Mouse (Mus musculus): ENCODE measurements around the gene Aste1. TPM values are rescaled to one million over a fixed set of nuclear protein-coding genes. Genes with fewer than 3 reads are reported as not detected.

The Aste1 gene
- polyA plus RNA-seq, 1 experiment from 2014 or later = 13.4 TPM

DNA sequence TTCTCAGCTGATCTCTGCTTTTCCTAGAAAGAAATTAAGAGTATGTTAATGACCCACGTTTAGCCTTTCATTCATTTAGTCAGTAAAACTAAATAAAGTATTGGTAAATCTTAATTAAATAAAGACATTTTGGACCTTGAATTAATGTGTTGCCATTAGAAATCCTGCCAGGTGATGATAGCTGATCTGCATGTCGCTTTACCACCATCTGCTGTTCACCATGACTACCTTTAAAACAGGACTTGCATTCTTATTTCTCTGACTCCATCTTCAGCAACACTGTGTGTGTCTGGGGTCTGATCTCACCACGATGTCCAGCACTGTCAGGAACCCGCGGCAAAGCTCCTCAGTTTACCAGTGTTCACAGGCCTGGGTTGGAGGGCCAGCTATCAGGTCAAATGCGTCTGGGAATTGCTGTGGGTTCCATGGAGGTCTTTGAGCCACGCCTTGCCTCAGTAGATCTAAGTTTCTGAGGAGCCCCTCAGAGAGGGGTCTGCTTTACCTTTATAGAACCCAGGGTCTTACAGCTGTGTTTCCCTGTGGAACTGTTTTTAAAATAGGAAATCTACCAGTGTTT, 18.1 kb upstream of the Aste1 start:
- H3K4me2 ChIP-seq (ENCODE audit: low read depth, low read length) = no peak overlapping the region
- H3K4me1 ChIP-seq (ENCODE audit: control insufficient read depth, insufficient read depth, low read length) = no peaks in the 10 kb centered on the region
- H3K27ac ChIP-seq (ENCODE audit: low read depth, low read length) = no peak overlapping the region
- 76% methylated on average over 7 of the region's 7 CpGs for WGBS
- H3K4me3 ChIP-seq (ENCODE audit: low read depth, low read length) = no peak overlapping the region
- ATAC-seq (ENCODE audit: low read depth) = no peak
- H3K9me3 ChIP-seq (ENCODE audit: control insufficient read depth, low read length) = no peaks in the 10 kb centered on the region
- no peak overlapping the region for H3K9ac ChIP-seq (replicated peaks; ENCODE audit: low read depth, low read length)
- no peaks in the 10 kb centered on the region for H3K36me3 ChIP-seq (ENCODE audit: control insufficient read depth, insufficient read depth, low read length)
- no peaks in the 10 kb centered on the region for H3K27me3 ChIP-seq (ENCODE audit: control insufficient read depth, insufficient read depth, low read length)

DNA sequence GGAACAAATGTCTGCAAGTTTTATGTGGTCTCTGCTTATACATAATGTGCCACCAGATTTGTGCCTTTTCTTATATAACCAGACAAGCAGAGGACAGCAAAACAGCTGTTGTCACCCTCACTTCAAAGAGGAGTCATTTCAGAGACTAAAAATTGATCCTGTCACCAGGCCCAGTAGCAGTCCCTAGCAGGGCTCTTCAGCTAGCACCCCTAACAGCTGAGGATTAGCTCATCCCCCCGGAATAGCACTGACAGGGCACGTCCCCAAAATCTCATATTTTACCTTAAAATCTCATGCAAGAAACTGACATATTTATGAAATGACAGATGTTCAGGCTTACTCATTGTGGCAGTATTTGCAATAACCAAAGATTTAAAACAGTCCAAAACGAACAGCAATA, 17.6 kb upstream of the Aste1 start:
- WGBS = 74% methylated on average over 3 of the region's 3 CpGs

DNA sequence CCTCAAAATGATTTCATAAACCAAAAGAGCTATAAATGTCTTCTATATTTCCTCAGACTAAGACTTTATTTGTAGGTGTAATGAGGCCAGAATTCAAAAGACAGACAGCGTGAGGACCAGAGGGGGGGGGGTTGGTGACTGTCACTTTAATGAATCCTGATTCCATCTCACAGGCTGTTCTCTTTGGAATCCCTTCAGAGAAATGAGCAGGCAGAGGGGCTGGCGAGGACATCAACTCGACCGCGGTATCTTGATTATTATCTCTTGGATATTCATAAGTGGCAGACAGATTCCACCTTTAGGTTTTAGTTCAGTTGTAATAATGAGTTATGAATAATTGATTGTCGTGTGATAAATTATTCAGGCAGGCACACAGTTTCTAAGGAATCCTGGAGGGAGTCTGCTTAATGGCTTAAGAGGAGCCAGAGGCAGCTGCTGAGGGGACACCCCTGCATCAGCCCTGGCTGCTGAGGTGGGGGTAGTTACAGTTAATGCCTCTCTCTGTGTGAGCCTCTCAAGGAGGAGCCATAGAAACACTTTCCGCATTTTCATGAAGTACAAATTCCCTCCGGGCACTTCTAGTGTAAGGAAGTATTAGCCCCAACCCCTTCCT, 15.6 kb upstream of the Aste1 start:
- no peak overlapping the region for H3K4me2 ChIP-seq (ENCODE audit: low read depth, low read length)
- H3K4me1 ChIP-seq (ENCODE audit: control insufficient read depth, insufficient read depth, low read length) = no peaks in the 10 kb centered on the region
- H3K9ac ChIP-seq (replicated peaks; ENCODE audit: low read depth, low read length) = no peak overlapping the region
- no peaks in the 10 kb centered on the region for H3K9me3 ChIP-seq (ENCODE audit: control insufficient read depth, low read length)
- no peaks in the 10 kb centered on the region for H3K27me3 ChIP-seq (ENCODE audit: control insufficient read depth, insufficient read depth, low read length)
- ATAC-seq (ENCODE audit: low read depth) = peak; percentile 86; the same call in 1 of the 2 replicates
- no peak overlapping the region for H3K27ac ChIP-seq (ENCODE audit: low read depth, low read length)
- H3K4me3 ChIP-seq (ENCODE audit: low read depth, low read length) = no peak overlapping the region
- no peaks in the 10 kb centered on the region for H3K36me3 ChIP-seq (ENCODE audit: control insufficient read depth, insufficient read depth, low read length)
- WGBS = 45% methylated on average over 8 of the region's 8 CpGs

More for the DNA sequence above, 17.6 kb upstream of the Aste1 start:
- H3K36me3 ChIP-seq (ENCODE audit: control insufficient read depth, insufficient read depth, low read length) = no peaks in the 10 kb centered on the region
- H3K4me2 ChIP-seq (ENCODE audit: low read depth, low read length) = no peak overlapping the region
- H3K4me3 ChIP-seq (ENCODE audit: low read depth, low read length) = no peak overlapping the region
- H3K9ac ChIP-seq (replicated peaks; ENCODE audit: low read depth, low read length) = no peak overlapping the region
- ATAC-seq (ENCODE audit: low read depth) = no peak
- H3K4me1 ChIP-seq (ENCODE audit: control insufficient read depth, insufficient read depth, low read length) = no peaks in the 10 kb centered on the region
- H3K27ac ChIP-seq (ENCODE audit: low read depth, low read length) = no peak overlapping the region
- no peaks in the 10 kb centered on the region for H3K9me3 ChIP-seq (ENCODE audit: control insufficient read depth, low read length)
- H3K27me3 ChIP-seq (ENCODE audit: control insufficient read depth, insufficient read depth, low read length) = no peaks in the 10 kb centered on the region

DNA sequence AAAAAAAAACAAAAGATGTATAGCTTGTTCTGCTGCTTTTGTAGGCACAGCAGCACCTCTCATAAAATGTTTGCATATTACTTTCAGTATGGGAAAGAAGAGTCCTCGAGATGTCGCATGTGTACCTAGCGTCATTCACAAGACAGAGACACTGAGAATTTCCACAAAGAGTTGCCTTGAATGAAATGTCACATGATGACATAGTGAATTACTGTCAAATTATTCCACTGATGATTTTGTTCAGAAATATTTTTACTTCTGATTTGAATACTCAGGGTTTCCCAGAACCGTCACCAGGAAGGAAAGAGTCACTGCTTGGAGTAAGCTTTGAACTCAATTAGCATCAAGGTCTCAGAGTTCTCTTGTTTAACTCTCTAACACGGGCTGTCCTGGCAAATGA, 7.8 kb upstream of the Aste1 start:
- Histone ChIP-seq H3K27me3 (ENCODE audit: control insufficient read depth, insufficient read depth, low read length) (no peaks in the 10 kb centered on the region), H3K9me3 (ENCODE audit: control insufficient read depth, low read length) (no peaks in the 10 kb centered on the region), H3K36me3 (ENCODE audit: control insufficient read depth, insufficient read depth, low read length) (no peaks in the 10 kb centered on the region), H3K4me3 (ENCODE audit: low read depth, low read length) (no peak overlapping the region), H3K4me1 (ENCODE audit: control insufficient read depth, insufficient read depth, low read length) (no peaks in the 10 kb centered on the region), H3K27ac (ENCODE audit: low read depth, low read length) (no peak overlapping the region), H3K9ac (replicated peaks; ENCODE audit: low read depth, low read length) (no peak overlapping the region), H3K4me2 (ENCODE audit: low read depth, low read length) (no peak overlapping the region)
- 85% methylated on average over 5 of the region's 5 CpGs for WGBS
- no peak for ATAC-seq (ENCODE audit: low read depth)

DNA sequence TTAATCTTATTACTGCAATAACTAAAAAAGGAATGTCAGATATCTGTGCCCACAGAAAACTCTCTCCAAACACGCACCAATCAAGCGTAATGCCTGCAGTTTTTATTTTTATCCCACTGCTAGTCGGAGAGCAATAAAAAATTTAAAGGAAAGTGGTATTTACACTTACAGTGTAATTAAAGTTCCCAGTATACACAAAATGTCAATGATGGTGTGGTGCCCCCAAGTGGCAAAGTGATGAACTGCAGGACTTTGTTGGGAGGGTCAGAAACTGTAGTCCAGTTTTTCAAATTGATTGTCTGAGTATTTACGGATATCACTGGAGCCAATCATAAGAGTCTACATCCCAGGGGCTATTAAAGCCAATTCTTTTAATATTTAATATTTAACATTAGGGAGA, 5.9 kb upstream of the Aste1 start:
- no peak overlapping the region for H3K4me3 ChIP-seq (ENCODE audit: low read depth, low read length)
- 11% methylated on average over 4 of the region's 4 CpGs for WGBS
- H3K9me3 ChIP-seq (ENCODE audit: control insufficient read depth, low read length) = no peaks in the 10 kb centered on the region
- H3K4me1 ChIP-seq (ENCODE audit: control insufficient read depth, insufficient read depth, low read length) = no peaks in the 10 kb centered on the region
- H3K27ac ChIP-seq (ENCODE audit: low read depth, low read length) = no peak overlapping the region
- no peak for ATAC-seq (ENCODE audit: low read depth)
- no peaks in the 10 kb centered on the region for H3K36me3 ChIP-seq (ENCODE audit: control insufficient read depth, insufficient read depth, low read length)
- no peak overlapping the region for H3K9ac ChIP-seq (replicated peaks; ENCODE audit: low read depth, low read length)
- no peaks in the 10 kb centered on the region for H3K27me3 ChIP-seq (ENCODE audit: control insufficient read depth, insufficient read depth, low read length)
- no peak overlapping the region for H3K4me2 ChIP-seq (ENCODE audit: low read depth, low read length)

DNA sequence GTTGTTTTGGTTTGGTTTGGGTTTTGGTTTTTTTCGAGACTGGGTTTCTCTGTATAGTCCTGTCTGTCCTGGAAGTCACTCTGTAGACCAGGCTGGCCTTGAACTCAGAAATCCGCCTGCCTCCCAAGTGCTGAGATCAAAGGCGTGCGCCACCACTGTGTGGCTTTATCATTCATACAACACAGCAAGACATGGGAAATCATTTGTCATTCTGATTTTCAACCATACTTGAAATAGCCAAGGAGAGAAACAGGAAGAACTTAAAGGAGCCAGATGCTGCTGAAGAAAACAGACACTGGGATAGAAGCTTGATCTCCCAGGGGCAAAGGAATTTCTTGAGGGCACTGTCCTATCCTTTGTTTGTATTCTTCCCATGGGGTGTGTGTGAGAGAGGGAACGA, 4.6 kb upstream of the Aste1 start:
- H3K27me3 ChIP-seq (ENCODE audit: control insufficient read depth, insufficient read depth, low read length) = no peaks in the 10 kb centered on the region
- no peaks in the 10 kb centered on the region for H3K36me3 ChIP-seq (ENCODE audit: control insufficient read depth, insufficient read depth, low read length)
- H3K27ac ChIP-seq (ENCODE audit: low read depth, low read length) = no peak overlapping the region
- no peaks in the 10 kb centered on the region for H3K9me3 ChIP-seq (ENCODE audit: control insufficient read depth, low read length)
- H3K4me1 ChIP-seq (ENCODE audit: control insufficient read depth, insufficient read depth, low read length) = 0 out of 2 replicates have a peak, but pooled peaks cover 4% of the 10 kb centered on the region
- ATAC-seq (ENCODE audit: low read depth) = no peak
- 73% methylated on average over 4 of the region's 5 CpGs for WGBS
- no peak overlapping the region for H3K9ac ChIP-seq (replicated peaks; ENCODE audit: low read depth, low read length)
- H3K4me2 ChIP-seq (ENCODE audit: low read depth, low read length) = no peak overlapping the region
- no peak overlapping the region for H3K4me3 ChIP-seq (ENCODE audit: low read depth, low read length)

DNA sequence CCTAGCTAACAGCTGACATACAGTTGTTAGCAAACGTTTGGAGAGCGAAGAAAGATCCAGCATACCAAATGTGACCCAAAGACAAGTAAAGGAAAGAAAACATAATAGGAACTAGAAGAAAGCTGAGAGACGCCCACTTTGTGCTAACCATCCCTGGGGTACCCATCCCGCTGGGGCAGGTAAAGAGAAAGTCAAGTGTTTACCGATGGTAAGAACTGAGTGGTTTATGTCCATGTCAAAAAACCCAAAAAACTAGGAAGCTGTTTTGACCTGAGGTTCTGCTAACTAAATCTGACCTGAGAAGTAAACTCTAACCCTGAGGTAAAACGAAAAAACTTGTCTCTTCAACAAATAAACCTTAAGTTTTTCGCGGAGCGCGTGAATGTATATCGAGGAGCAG, 472 bp upstream of the Aste1 start:
- no peak overlapping the region for H3K9ac ChIP-seq (replicated peaks; ENCODE audit: low read depth, low read length)
- peak overlapping the region; percentile 79 for H3K4me3 ChIP-seq (ENCODE audit: low read depth, low read length)
- H3K4me2 ChIP-seq (ENCODE audit: low read depth, low read length) = peak overlapping the region; percentile 78
- H3K9me3 ChIP-seq (ENCODE audit: control insufficient read depth, low read length) = no peaks in the 10 kb centered on the region
- peaks cover 24% of the 10 kb centered on the region for H3K4me1 ChIP-seq (ENCODE audit: control insufficient read depth, insufficient read depth, low read length)
- no peak overlapping the region for H3K27ac ChIP-seq (ENCODE audit: low read depth, low read length)
- H3K27me3 ChIP-seq (ENCODE audit: control insufficient read depth, insufficient read depth, low read length) = no peaks in the 10 kb centered on the region
- no peaks in the 10 kb centered on the region for H3K36me3 ChIP-seq (ENCODE audit: control insufficient read depth, insufficient read depth, low read length)
- ATAC-seq (ENCODE audit: low read depth) = no peak
- 13% methylated on average over 11 of the region's 11 CpGs for WGBS

DNA sequence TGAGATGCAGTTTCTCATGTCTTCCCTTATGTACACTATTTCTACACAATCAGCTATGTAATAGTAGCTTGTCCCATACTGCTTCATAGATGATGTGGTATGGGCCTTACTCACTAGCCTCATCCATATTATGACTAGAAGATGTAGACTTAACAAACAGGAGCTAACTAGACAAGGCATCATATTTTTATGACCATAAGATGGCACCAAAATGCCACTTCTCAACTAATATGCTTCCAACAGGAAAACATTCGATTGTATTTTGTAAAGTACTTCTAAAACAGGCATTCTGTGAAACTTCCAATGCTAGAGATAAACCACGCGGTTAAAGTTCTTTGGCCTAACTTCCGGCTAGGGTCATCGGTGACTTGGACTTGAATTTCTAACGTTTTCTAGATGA, 13.4 kb downstream of the Aste1 start:
- no peak overlapping the region for H3K9ac ChIP-seq (replicated peaks; ENCODE audit: low read depth, low read length)
- 96% methylated on average over 6 of the region's 6 CpGs for WGBS
- no peaks in the 10 kb centered on the region for H3K9me3 ChIP-seq (ENCODE audit: control insufficient read depth, low read length)
- no peaks in the 10 kb centered on the region for H3K4me1 ChIP-seq (ENCODE audit: control insufficient read depth, insufficient read depth, low read length)
- no peaks in the 10 kb centered on the region for H3K27me3 ChIP-seq (ENCODE audit: control insufficient read depth, insufficient read depth, low read length)
- H3K27ac ChIP-seq (ENCODE audit: low read depth, low read length) = no peak overlapping the region
- ATAC-seq (ENCODE audit: low read depth) = no peak
- H3K36me3 ChIP-seq (ENCODE audit: control insufficient read depth, insufficient read depth, low read length) = 0 out of 2 replicates have a peak, but pooled peaks cover 6% of the 10 kb centered on the region
- H3K4me3 ChIP-seq (ENCODE audit: low read depth, low read length) = no peak overlapping the region
- no peak overlapping the region for H3K4me2 ChIP-seq (ENCODE audit: low read depth, low read length)

DNA sequence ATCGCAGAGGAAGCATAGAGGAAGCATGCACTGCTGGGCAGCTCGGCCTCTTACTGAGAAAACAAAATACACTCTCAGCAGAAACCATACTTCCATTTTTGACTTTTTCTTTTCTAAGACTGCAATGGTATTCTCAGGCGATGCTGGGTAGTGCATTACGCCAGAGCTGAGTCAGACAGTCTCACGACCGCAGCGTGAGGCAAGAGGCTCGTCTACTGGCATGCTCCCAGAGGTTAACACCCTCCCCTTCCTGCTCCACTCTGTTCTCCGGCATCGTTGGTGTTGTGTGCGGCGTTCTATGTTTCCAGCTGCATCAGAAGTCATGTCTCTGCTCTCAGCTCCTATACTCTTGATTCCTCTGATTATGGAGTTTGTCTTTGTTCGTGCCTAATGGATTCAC, 63.8 kb downstream of the Aste1 start:
- H3K9ac ChIP-seq (replicated peaks; ENCODE audit: low read depth, low read length) = no peak overlapping the region
- no peaks in the 10 kb centered on the region for H3K27me3 ChIP-seq (ENCODE audit: control insufficient read depth, insufficient read depth, low read length)
- no peak overlapping the region for H3K4me2 ChIP-seq (ENCODE audit: low read depth, low read length)
- H3K9me3 ChIP-seq (ENCODE audit: control insufficient read depth, low read length) = no peaks in the 10 kb centered on the region
- no peak overlapping the region for H3K27ac ChIP-seq (ENCODE audit: low read depth, low read length)
- ATAC-seq (ENCODE audit: low read depth) = no peak
- peaks cover 25% of the 10 kb centered on the region; the same call in 1 of the 2 replicates for H3K36me3 ChIP-seq (ENCODE audit: control insufficient read depth, insufficient read depth, low read length)
- WGBS = 90% methylated on average over 13 of the region's 13 CpGs
- no peaks in the 10 kb centered on the region for H3K4me1 ChIP-seq (ENCODE audit: control insufficient read depth, insufficient read depth, low read length)
- H3K4me3 ChIP-seq (ENCODE audit: low read depth, low read length) = no peak overlapping the region

Data from neural tube, embryonic 14.5 days (tissue).